Mouse (Mus musculus) midbrain, embryonic 12.5 days (tissue): ENCODE results near the gene Ccdc144b. TPM values are rescaled to one million over a fixed set of nuclear protein-coding genes. Genes with fewer than 3 reads are reported as not detected.

Experiments
- ATAC-seq: fragments of 200-750 bp; cut with Nextera tagmentation; 2 replicates; pipeline ENCODE4 v1.8.0; 2017; ENCODE audit warnings: low read depth, moderate TSS enrichment, moderate library complexity; ENCODE audit not compliant: low FRiP score
- H3K27ac ChIP-seq: fragments of 300-500 bp; sonication (generic); replicated peaks from 2 replicates; pipeline ENCODE4 v1.5.1; 2016; ENCODE audit warnings: mild to moderate bottlenecking
- H3K27me3 ChIP-seq: fragments of 300-500 bp; sonication (generic); 2 replicates; pipeline ENCODE4 v1.6.1; 2016; ENCODE audit warnings: mild to moderate bottlenecking
- H3K36me3 ChIP-seq: fragments of 300-500 bp; sonication (generic); 2 replicates; pipeline ENCODE4 v1.6.1; 2016
- H3K4me1 ChIP-seq: fragments of 300-500 bp; sonication (generic); 2 replicates; pipeline ENCODE4 v1.6.1; 2016
- H3K4me2 ChIP-seq: fragments of 300-500 bp; sonication (generic); replicated peaks from 2 replicates; pipeline ENCODE4 v1.6.1; 2016; ENCODE audit warnings: mild to moderate bottlenecking, moderate library complexity
- H3K4me3 ChIP-seq: fragments of 300-500 bp; sonication (generic); 2 replicates; pipeline ENCODE4 v1.5.1; 2016; ENCODE audit warnings: mild to moderate bottlenecking
- H3K9ac ChIP-seq: fragments of 300-500 bp; sonication (generic); replicated peaks from 2 replicates; pipeline ENCODE4 v1.6.1; 2016; ENCODE audit warnings: mild to moderate bottlenecking, moderate library complexity
- H3K9me3 ChIP-seq: fragments of 300-500 bp; sonication (generic); 2 replicates; pipeline ENCODE4 v1.6.1; 2016; ENCODE audit warnings: mild to moderate bottlenecking
- WGBS: fragments of 180-500 bp; shearing (Covaris S2); methylation state at CpG from one replicate; pipeline ENCODE4 v1.1.7; 2016; 5-methylcytosine and 5-hydroxymethylcytosine counted together
- polyA plus RNA-seq: library from polyadenylated mRNA; unstranded; fragments of >200 nt; fragmentation: Nextera tagmentation; extraction: Ambion mirVana; gene quantifications from 2 replicates; pipeline ENCODE4 v1.2.1, GENCODE M21; 2016

The Ccdc144b gene
- polyA plus RNA-seq, 1 experiment from 2014 or later: not detected

DNA sequence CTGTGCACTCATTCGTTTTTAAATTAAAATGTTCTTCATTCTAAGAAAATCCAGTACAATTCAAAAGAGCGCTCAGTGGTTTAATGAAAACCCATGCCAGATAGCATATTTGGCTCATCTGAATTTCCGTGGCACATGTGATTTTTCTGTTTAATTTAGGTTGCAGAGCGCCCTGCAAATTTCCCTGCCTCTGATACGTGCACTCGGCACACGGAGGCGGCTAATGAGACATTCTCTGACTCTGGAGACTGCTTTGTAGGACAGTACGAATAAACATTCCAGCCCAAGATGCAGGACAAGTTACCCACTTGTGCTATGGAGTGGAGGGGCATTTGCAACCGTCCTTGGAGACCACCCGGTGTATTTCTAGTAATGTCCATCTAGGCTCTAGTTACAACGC, 82.2 kb downstream of the Ccdc144b start:
- 94% methylated on average over 12 of the region's 12 CpGs for WGBS
- Histone ChIP-seq H3K9me3 (no peaks in the 10 kb centered on the region), H3K36me3 (peaks cover 69% of the 10 kb centered on the region), H3K4me3 (no peak overlapping the region), H3K27me3 (no peaks in the 10 kb centered on the region), H3K4me2 (no peak overlapping the region), H3K27ac (no peak overlapping the region), H3K4me1 (no peaks in the 10 kb centered on the region), H3K9ac (no peak overlapping the region)
- no peak for ATAC-seq

- H3K36me3 ChIP-seq: peaks cover 65% of the 10 kb centered on the region
- no peaks in the 10 kb centered on the region for H3K4me1 ChIP-seq
- H3K27ac ChIP-seq: no peak overlapping the region
- no peak overlapping the region for H3K9ac ChIP-seq
- WGBS: 90% methylated on average over 4 of the region's 4 CpGs
- no peaks in the 10 kb centered on the region for H3K27me3 ChIP-seq
- H3K4me2 ChIP-seq: no peak overlapping the region
- H3K4me3 ChIP-seq: no peak overlapping the region
- no peaks in the 10 kb centered on the region for H3K9me3 ChIP-seq
- no peak for ATAC-seq
Observed at GRCm38 (mm10) chr3:35970441-35970840, 82.9 kb downstream of the Ccdc144b start.

DNA sequence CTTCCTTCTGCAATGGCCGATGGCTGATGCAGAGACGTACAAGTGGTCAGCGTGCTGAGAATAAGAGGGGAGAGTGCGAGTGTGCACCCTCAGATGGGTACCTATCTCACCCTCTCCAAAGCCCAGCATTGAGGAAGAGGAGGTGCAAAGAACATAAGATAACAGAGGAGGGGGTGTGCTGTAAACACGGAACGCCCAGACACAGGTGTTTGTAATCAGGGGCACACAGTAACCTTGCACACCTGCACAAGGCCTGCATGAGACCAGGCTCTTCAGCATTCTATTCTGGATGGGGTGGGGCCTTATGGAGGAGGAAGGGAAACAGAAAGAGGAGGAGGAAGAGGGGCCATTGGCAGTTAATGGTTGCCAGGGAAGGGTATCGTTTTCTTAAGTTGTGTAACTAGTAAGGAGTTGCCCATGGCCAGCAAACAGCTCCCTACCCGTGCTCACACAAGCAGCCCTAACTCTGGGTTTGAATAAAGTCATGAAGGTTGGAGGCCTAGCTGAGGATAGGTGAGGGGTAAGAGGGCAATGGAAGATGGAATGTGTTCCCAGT, 85.9 kb downstream of the Ccdc144b start:
- Histone ChIP-seq H3K9ac (no peak overlapping the region), H3K9me3 (no peaks in the 10 kb centered on the region), H3K27me3 (no peaks in the 10 kb centered on the region), H3K4me1 (no peaks in the 10 kb centered on the region), H3K36me3 (peaks cover 53% of the 10 kb centered on the region), H3K27ac (no peak overlapping the region), H3K4me3 (no peak overlapping the region), H3K4me2 (no peak overlapping the region)
- no peak for ATAC-seq
- 94% methylated on average over 8 of the region's 8 CpGs for WGBS

GRCm38 (mm10) chr3:35966493-35966892, 86.9 kb downstream of the Ccdc144b start:
- Histone ChIP-seq H3K4me3 (no peak overlapping the region), H3K4me2 (no peak overlapping the region), H3K27me3 (no peaks in the 10 kb centered on the region), H3K4me1 (no peaks in the 10 kb centered on the region), H3K9ac (no peak overlapping the region), H3K36me3 (peaks cover 44% of the 10 kb centered on the region), H3K9me3 (no peaks in the 10 kb centered on the region), H3K27ac (no peak overlapping the region)
- 83% methylated on average over 2 of the region's 2 CpGs for WGBS
- ATAC-seq: no peak

DNA sequence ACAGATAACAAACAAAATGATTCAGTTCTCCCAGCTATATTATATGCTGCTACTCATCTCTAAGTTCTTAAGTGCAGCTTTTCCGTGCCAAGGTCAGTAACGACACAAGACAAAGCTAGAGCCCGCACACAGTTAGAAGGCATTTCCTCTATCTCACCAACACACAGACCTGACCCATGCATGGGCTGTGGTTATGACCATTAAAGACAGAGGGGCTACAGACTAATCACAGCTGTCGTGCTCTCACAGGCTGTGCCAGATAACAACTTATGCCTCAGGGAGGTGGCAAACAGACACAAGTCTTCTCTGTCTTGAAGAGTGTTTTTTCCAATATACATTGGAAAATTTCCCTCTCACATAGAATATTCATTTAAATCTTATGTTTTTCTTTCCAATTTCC, 88.4 kb downstream of the Ccdc144b start:
- H3K27me3 ChIP-seq: no peaks in the 10 kb centered on the region
- no peak overlapping the region for H3K9ac ChIP-seq
- no peak overlapping the region for H3K4me2 ChIP-seq
- no peaks in the 10 kb centered on the region for H3K4me1 ChIP-seq
- no peaks in the 10 kb centered on the region for H3K9me3 ChIP-seq
- peaks cover 41% of the 10 kb centered on the region for H3K36me3 ChIP-seq
- H3K4me3 ChIP-seq: no peak overlapping the region
- ATAC-seq: no peak
- H3K27ac ChIP-seq: no peak overlapping the region
- WGBS: 93% methylated on average over 4 of the region's 4 CpGs

DNA sequence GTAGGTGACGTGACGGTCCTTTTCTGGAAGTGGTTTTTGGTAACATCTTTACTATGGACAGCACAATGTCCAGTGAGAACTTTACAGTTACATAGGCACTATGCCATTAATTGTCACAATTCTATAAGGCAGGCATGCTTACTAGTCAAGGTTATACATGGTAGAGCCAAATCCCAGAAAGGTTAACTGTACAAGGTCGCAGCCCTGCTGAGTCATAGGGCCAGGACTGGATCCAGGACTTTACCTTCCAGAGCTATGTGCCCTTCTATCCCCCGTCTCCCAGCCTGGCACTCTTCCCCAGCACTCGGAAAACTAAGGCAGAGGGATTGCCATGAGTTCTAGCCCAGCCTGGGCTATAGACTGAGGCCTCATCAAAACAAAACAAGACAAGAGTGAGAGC, 89.4 kb downstream of the Ccdc144b start:
- H3K9me3 ChIP-seq: no peaks in the 10 kb centered on the region
- H3K4me1 ChIP-seq: no peaks in the 10 kb centered on the region
- no peak overlapping the region for H3K4me2 ChIP-seq
- no peak overlapping the region for H3K4me3 ChIP-seq
- no peak for ATAC-seq
- H3K9ac ChIP-seq: no peak overlapping the region
- WGBS: 94% methylated on average over 5 of the region's 5 CpGs
- no peaks in the 10 kb centered on the region for H3K27me3 ChIP-seq
- H3K27ac ChIP-seq: no peak overlapping the region
- H3K36me3 ChIP-seq: peaks cover 42% of the 10 kb centered on the region

GRCm38 (mm10) chr3:35963401-35963800, 89.9 kb downstream of the Ccdc144b start:
- Histone ChIP-seq H3K27ac (no peak overlapping the region), H3K36me3 (peaks cover 39% of the 10 kb centered on the region), H3K9me3 (no peaks in the 10 kb centered on the region), H3K4me1 (no peaks in the 10 kb centered on the region), H3K4me2 (no peak overlapping the region), H3K27me3 (no peaks in the 10 kb centered on the region), H3K4me3 (no peak overlapping the region), H3K9ac (no peak overlapping the region)
- ATAC-seq: no peak
- WGBS: 91% methylated on average over 4 of the region's 4 CpGs

- no peak overlapping the region for H3K4me2 ChIP-seq
- no peak overlapping the region for H3K27ac ChIP-seq
- no peaks in the 10 kb centered on the region for H3K27me3 ChIP-seq
- ATAC-seq: no peak
- 89% methylated on average over 5 of the region's 5 CpGs for WGBS
- no peak overlapping the region for H3K4me3 ChIP-seq
- no peak overlapping the region for H3K9ac ChIP-seq
- H3K4me1 ChIP-seq: no peaks in the 10 kb centered on the region
- H3K36me3 ChIP-seq: peaks cover 35% of the 10 kb centered on the region
- H3K9me3 ChIP-seq: no peaks in the 10 kb centered on the region
Observed at GRCm38 (mm10) chr3:35962967-35963366, 90.4 kb downstream of the Ccdc144b start.

Other genes with a start within 250 kb of the Ccdc144b start
- 101 and 103 TPM in 2 replicates for gene Dcun1d1, start 116.1 kb downstream of the Ccdc144b start, polyA plus RNA-seq
- gene Mccc1, start 52.9 kb downstream of the Ccdc144b start, polyA plus RNA-seq: 34.9 and 37.7 TPM in 2 replicates
- gene Acad9, start 12.4 kb upstream of the Ccdc144b start, polyA plus RNA-seq: 98.9 and 103 TPM in 2 replicates
- 12.1 and 12.5 TPM in 2 replicates for gene D3Ertd254e, start 97.5 kb upstream of the Ccdc144b start, polyA plus RNA-seq
- 0.18 TPM in 1 of 2 replicates, not detected in the other for gene Qrfpr, start 168.8 kb upstream of the Ccdc144b start, polyA plus RNA-seq